Mouse (Mus musculus) liver, embryonic 11.5 days (tissue): ENCODE measurements around the gene Slc15a3. TPM values are rescaled to one million over a fixed set of nuclear protein-coding genes. Genes with fewer than 3 reads are reported as not detected.
A peak's percentile ranks its signal among the peaks of the same experiment; 100 is the strongest.

Source experiments
- ATAC-seq: fragments of 200-750 bp; cut with Nextera tagmentation; replicated peaks from 2 replicates; pipeline ENCODE4 v1.8.0; 2017; ENCODE audit warnings: moderate number of reproducible peaks, mild to moderate bottlenecking, moderate TSS enrichment, moderate library complexity; ENCODE audit not compliant: low FRiP score
- DNase-seq: peaks from one replicate; pipeline ENCODE4 v3.0.0-alpha.2; 2017; ENCODE audit warnings: low spot score
- H3K27ac ChIP-seq: fragments of 300-500 bp; sonication (generic); 2 replicates; pipeline ENCODE4 v1.5.1; 2014; ENCODE audit warnings: mild to moderate bottlenecking, low read depth, low read length, control low read depth
- H3K27me3 ChIP-seq: fragments of 300-500 bp; sonication (generic); replicated peaks from 2 replicates; pipeline ENCODE4 v1.6.1; 2014; ENCODE audit warnings: low read length, mixed read lengths; ENCODE audit not compliant: control insufficient read depth, insufficient read depth
- H3K36me3 ChIP-seq: fragments of 300-500 bp; sonication (generic); 2 replicates; pipeline ENCODE4 v1.6.1; 2014; ENCODE audit warnings: mild to moderate bottlenecking, low read length, moderate library complexity, mixed read lengths; ENCODE audit not compliant: control insufficient read depth, insufficient read depth
- H3K4me1 ChIP-seq: fragments of 300-500 bp; sonication (generic); replicated peaks from 2 replicates; pipeline ENCODE4 v1.6.1; 2014; ENCODE audit warnings: low read length, mixed read lengths; ENCODE audit not compliant: control insufficient read depth, insufficient read depth
- H3K4me2 ChIP-seq: fragments of 300-500 bp; sonication (generic); 2 replicates; pipeline ENCODE4 v1.6.1; 2014; ENCODE audit warnings: mild to moderate bottlenecking, control low read depth, moderate library complexity
- H3K4me3 ChIP-seq: fragments of 300-500 bp; sonication (generic); 2 replicates; pipeline ENCODE4 v1.5.1; 2014; ENCODE audit warnings: low read depth, low read length, control low read depth
- H3K9ac ChIP-seq: fragments of 300-500 bp; sonication (generic); 2 replicates; pipeline ENCODE4 v1.6.1; 2014; ENCODE audit warnings: low read depth, low read length, control low read depth
- H3K9me3 ChIP-seq: fragments of 300-500 bp; sonication (generic); 2 replicates; pipeline ENCODE4 v1.6.1; 2016; ENCODE audit warnings: low read length, inconsistent platforms, mixed read lengths; ENCODE audit not compliant: control insufficient read depth
- WGBS: fragments of 180-500 bp; shearing (Covaris S2); extraction: QIAGEN DNeasy Blood & Tissue Kit; methylation state at CpG from one replicate; pipeline ENCODE4 v1.1.7; 2014; 5-methylcytosine and 5-hydroxymethylcytosine counted together
- polyA plus RNA-seq: library from polyadenylated mRNA; unstranded; fragments of >200 nt; fragmentation: Nextera tagmentation; extraction: Ambion mirVana; gene quantifications from 2 replicates; pipeline ENCODE4 v1.2.1, GENCODE M21; 2014

The Slc15a3 gene
- polyA plus RNA-seq, 1 experiment from 2014 or later, result 1.2 TPM

GRCm38 (mm10) chr19:10904927-10905727 lies 65.6 kb downstream of the Slc15a3 start:
- Histone ChIP-seq H3K4me3 (no peak overlapping the region), H3K27ac (peak overlapping the region; percentile 17; the same call in 1 of the 2 replicates), H3K36me3 (peaks cover 44% of the 10 kb centered on the region), H3K4me1 (peaks cover 4% of the 10 kb centered on the region; the same call in 1 of the 2 replicates), H3K9ac (no peak overlapping the region), H3K4me2 (no peak overlapping the region), H3K27me3 (no peaks in the 10 kb centered on the region), H3K9me3 (no peaks in the 10 kb centered on the region)
- DNase-seq (no peak), ATAC-seq (0 out of 2 replicates have a peak, but pooled peaks have one; percentile 33)
- 73% methylated on average over 7 of the region's 7 CpGs for WGBS

- H3K36me3 ChIP-seq, result peaks cover 39% of the 10 kb centered on the region
- 81% methylated on average over 5 of the region's 5 CpGs for WGBS
- no peaks in the 10 kb centered on the region for H3K27me3 ChIP-seq
- DNase-seq (no peak), ATAC-seq (no peak)
- H3K4me3 ChIP-seq, result no peak overlapping the region
- peaks cover 4% of the 10 kb centered on the region; the same call in 1 of the 2 replicates for H3K4me1 ChIP-seq
- no peaks in the 10 kb centered on the region for H3K9me3 ChIP-seq
- no peak overlapping the region for H3K9ac ChIP-seq
- no peak overlapping the region for H3K4me2 ChIP-seq
- H3K27ac ChIP-seq, result peak overlapping the region; percentile 17; the same call in 1 of the 2 replicates
Measured at GRCm38 (mm10) chr19:10905728-10906000, 66.1 kb downstream of the Slc15a3 start.

- 54% methylated on average over 3 of the region's 3 CpGs for WGBS
- ATAC-seq (no peak), DNase-seq (no peak)
- Histone ChIP-seq H3K27me3 (no peaks in the 10 kb centered on the region), H3K4me1 (peaks cover 4% of the 10 kb centered on the region; the same call in 1 of the 2 replicates), H3K4me3 (no peak overlapping the region), H3K9me3 (no peaks in the 10 kb centered on the region), H3K36me3 (peaks cover 21% of the 10 kb centered on the region), H3K9ac (no peak overlapping the region), H3K4me2 (no peak overlapping the region), H3K27ac (no peak overlapping the region)
Measured at GRCm38 (mm10) chr19:10907891-10908290, 68.4 kb downstream of the Slc15a3 start.

Other genes starting within 250 kb of the Slc15a3 start
- 311 and 347 TPM in 2 replicates for gene Ddb1, start 234.4 kb upstream of the Slc15a3 start, polyA plus RNA-seq
- 16.1 and 16.2 TPM in 2 replicates for gene Tkfc, start 234.1 kb upstream of the Slc15a3 start, polyA plus RNA-seq
- 7.8 and 10.4 TPM in 2 replicates for gene Vwce, start 205.5 kb upstream of the Slc15a3 start, polyA plus RNA-seq
- gene Pga5, start 161.7 kb upstream of the Slc15a3 start, polyA plus RNA-seq, result not detected in 2 replicates
- 23.2 TPM in 2 replicates for gene Vps37c, start 151.0 kb upstream of the Slc15a3 start, polyA plus RNA-seq
- 0.05 TPM in 1 of 2 replicates, not detected in the other for gene Cd5, start 100.7 kb upstream of the Slc15a3 start, polyA plus RNA-seq
- gene Cd6, start 9.7 kb upstream of the Slc15a3 start, polyA plus RNA-seq, result not detected in 2 replicates
- gene Tmem132a, start 30.2 kb downstream of the Slc15a3 start, polyA plus RNA-seq, result 27.2 and 27.7 TPM in 2 replicates
- gene Tmem109, start 42.3 kb downstream of the Slc15a3 start, polyA plus RNA-seq, result 42.7 and 45.4 TPM in 2 replicates
- gene Prpf19, start 55.5 kb downstream of the Slc15a3 start, polyA plus RNA-seq, result 45.7 and 46.8 TPM in 2 replicates
- not detected in 2 replicates for gene Zp1, start 80.9 kb downstream of the Slc15a3 start, polyA plus RNA-seq
- gene Ptgdr2, start 97.4 kb downstream of the Slc15a3 start, polyA plus RNA-seq, result not detected in 2 replicates
- gene Ccdc86, start 109.5 kb downstream of the Slc15a3 start, polyA plus RNA-seq, result 46.0 TPM in 2 replicates
- not detected in 2 replicates for gene Ms4a10, start 134.9 kb downstream of the Slc15a3 start, polyA plus RNA-seq
- gene Ms4a15, start 153.5 kb downstream of the Slc15a3 start, polyA plus RNA-seq, result not detected in 2 replicates
- not detected in 2 replicates for gene Ms4a18, start 178.3 kb downstream of the Slc15a3 start, polyA plus RNA-seq
- gene Ms4a8a, start 241.4 kb downstream of the Slc15a3 start, polyA plus RNA-seq, result not detected in 2 replicates